In genomic region chr2:102536766-102537165, GRCm38 (mm10) we compare ENCODE assay signal across 19 mouse cellular contexts. TPM values are rescaled to one million over a fixed set of nuclear protein-coding genes. Genes with fewer than 3 reads are reported as not detected.
"Had no signal": no experiment of that assay in that cellular context is flagged by ENCODE, and none has a peak within 500 bp of the region (broad histone marks: within the 10 kb centered on the region; RNA-seq: fewer than 3 reads in every experiment).

No protein-coding gene starts in this region.

- H3K27me3 ChIP-seq: liver, embryonic 15.5 days; lung, embryonic 15.5 days; midbrain, embryonic 13.5 days had no signal

- H3K4me2 ChIP-seq: liver, embryonic 12.5 days; liver, embryonic 15.5 days; lung, embryonic 15.5 days; midbrain, embryonic 13.5 days had no signal

- H3K4me1 ChIP-seq: liver, embryonic 12.5 days; liver, embryonic 15.5 days; lung, embryonic 15.5 days; midbrain, embryonic 10.5 days; midbrain, embryonic 13.5 days had no signal

- H3K4me3 ChIP-seq: layer of hippocampus, adult 2 months; liver, embryonic 12.5 days; liver, embryonic 15.5 days; lung, embryonic 15.5 days; megakaryocyte, embryonic 14.5 days; midbrain, embryonic 10.5 days; midbrain, embryonic 13.5 days; myocyte had no signal

- H3K27ac ChIP-seq: layer of hippocampus, adult 2 months; liver, embryonic 12.5 days; liver, embryonic 15.5 days; lung, embryonic 15.5 days; midbrain, embryonic 10.5 days; midbrain, embryonic 13.5 days had no signal

- H3K36me3 ChIP-seq: liver, embryonic 12.5 days; liver, embryonic 15.5 days; lung, embryonic 15.5 days; midbrain, embryonic 10.5 days; midbrain, embryonic 13.5 days had no signal

- H3K9ac ChIP-seq: liver, embryonic 12.5 days; liver, embryonic 15.5 days; lung, embryonic 15.5 days; midbrain, embryonic 13.5 days had no signal

- H3K9me3 ChIP-seq: liver, embryonic 12.5 days; liver, embryonic 15.5 days; lung, embryonic 15.5 days; megakaryocyte, embryonic 14.5 days; midbrain, embryonic 10.5 days; midbrain, embryonic 13.5 days had no signal

- DNase-seq: kidney, adult 18-20 months; kidney, adult 9 months; kidney, postnatal 14 days; layer of hippocampus, adult 9-11 months; liver; lung, adult 18-20 months; lung, postnatal 10 days; lung, postnatal 36 days; thymus, adult 18-20 months; thymus, postnatal 36 days had no signal

- ATAC-seq: liver, embryonic 12.5 days; midbrain, embryonic 13.5 days; midbrain, embryonic 16.5 days had no signal

RNA-seq across cellular contexts. Expression of gene Pamr1, which starts 13.0 kb away (rescaled TPM):
- polyA plus RNA-seq: myocyte had no signal
